Mouse (Mus musculus) liver, embryonic 18 days (tissue): ENCODE measurements around the gene Kcne3. TPM values are rescaled to one million over a fixed set of nuclear protein-coding genes. Genes with fewer than 3 reads are reported as not detected.

Source experiments
- polyA plus RNA-seq: library from polyadenylated mRNA; depleted of rRNA; stranded (reverse); fragments of >200 nt; gene quantifications from 2 replicates; pipeline ENCODE4 v1.2.3, GENCODE M21; 2012; rRNA removed

Kcne3 gene
- 1.1 and 1.3 TPM in 2 replicates for polyA plus RNA-seq

GRCm38 (mm10) chr7:100176269-100176668 lies at the start of gene Kcne3:
Gene Kcne3 (plus strand): TSS chr7:100176502.

GRCm38 (mm10) chr7:100159105-100159841 lies 17.0 kb upstream of the Kcne3 start, which contains the start of gene Lipt2:
Gene Lipt2 (plus strand): TSS chr7:100159277.

GRCm38 (mm10) chr7:100227158-100227875 lies 51.0 kb downstream of the Kcne3 start, which contains the start of gene Pgm2l1:
Gene Pgm2l1 (plus strand): TSS chr7:100227394.

Other genes starting within 250 kb of the Kcne3 start
- 4.4 and 6.1 TPM in 2 replicates for gene Rnf169, start 196.1 kb upstream of the Kcne3 start, polyA plus RNA-seq
- gene Chrdl2, start 170.3 kb upstream of the Kcne3 start, polyA plus RNA-seq: not detected in 2 replicates
- gene Pold3, start 54.9 kb upstream of the Kcne3 start, polyA plus RNA-seq: 14.6 and 15.6 TPM in 2 replicates
- 3.6 TPM in 2 replicates for gene Lipt2, start 17.2 kb upstream of the Kcne3 start, polyA plus RNA-seq
- gene Pgm2l1, start 50.9 kb downstream of the Kcne3 start, polyA plus RNA-seq: 1.4 and 1.8 TPM in 2 replicates
- gene P4ha3, start 109.0 kb downstream of the Kcne3 start, polyA plus RNA-seq: 1.2 and 1.3 TPM in 2 replicates
- gene C2cd3, start 195.7 kb downstream of the Kcne3 start, polyA plus RNA-seq: 6.1 and 7.4 TPM in 2 replicates
- gene Ppme1, start 195.8 kb downstream of the Kcne3 start, polyA plus RNA-seq: 30.8 and 32.5 TPM in 2 replicates